Mouse (Mus musculus): ENCODE data around the gene Mrgprx2. TPM values are rescaled to one million over a fixed set of nuclear protein-coding genes. Genes with fewer than 3 reads are reported as not detected.

The Mrgprx2 gene
- polyA plus RNA-seq (2012; rRNA removed), result 0.01 TPM in 1 of 2 replicates, not detected in the other

DNA sequence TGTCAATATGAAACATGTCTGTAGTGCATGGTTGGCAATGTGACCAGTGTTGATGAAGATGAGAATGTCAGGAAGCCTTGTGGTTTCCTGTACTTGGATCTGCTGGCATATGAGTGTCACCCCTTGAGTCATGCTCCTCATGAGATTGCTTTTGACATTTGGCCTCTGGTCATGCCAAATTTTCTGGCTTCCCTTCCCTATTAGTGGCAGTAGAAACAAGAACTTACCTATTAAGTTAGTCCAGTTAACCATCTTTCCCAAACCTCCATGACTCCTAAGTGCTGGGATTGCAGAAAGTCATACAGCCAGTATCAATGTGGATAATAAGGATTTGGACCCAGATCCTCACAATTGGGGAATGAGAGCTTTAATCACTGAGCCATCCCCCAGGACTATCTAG is at the start of gene Mrgprx2:
Mrgprx2 (minus strand) TSS at position 101 of the 400 bp plus-strand sequence.

GRCm38 (mm10) chr7:48456242-48456641 is 42.9 kb downstream of the Mrgprx2 start, which contains the start of gene Mrgprb1:
Gene Mrgprb1, minus strand, starts transcription at chr7:48456342.

Other genes with a start within 250 kb of the Mrgprx2 start
- not detected in 2 replicates for gene Mrgprb8, start 110.8 kb downstream of the Mrgprx2 start, polyA plus RNA-seq (2012; rRNA removed)
- gene Mrgprb1, start 43.0 kb downstream of the Mrgprx2 start, polyA plus RNA-seq (2012; rRNA removed), result 0.01 TPM in 2 replicates
- gene Mrgprb2, start 58.8 kb upstream of the Mrgprx2 start, polyA plus RNA-seq (2012; rRNA removed), result 0.03 TPM in 1 of 2 replicates, not detected in the other
- not detected in 2 replicates for gene Mrgprb3, start 144.5 kb upstream of the Mrgprx2 start, polyA plus RNA-seq (2012; rRNA removed)